ENCODE assay signal across 8 mouse cellular contexts in genomic region chr8:121651874-121652361, GRCm38 (mm10). TPM values are rescaled to one million over a fixed set of nuclear protein-coding genes. Genes with fewer than 3 reads are reported as not detected.
DNase-seq lines count a peak whose midpoint lies in the region; ATAC-seq lines count a peak whose summit lies in the region.

No protein-coding gene starts in this region.

- intact Hi-C loops in heart, postnatal 10 days (cut with DNase I), result loop anchor here (2.0 to 10.0 kb wide), 2 partner anchors 27 to 47 kb away; no protein-coding TSS in a partner anchor

- H3K9me3 ChIP-seq in embryonic facial prominence, embryonic 13.5 days, result no peaks in the 10 kb centered on the region
- no peaks in the 10 kb centered on the region for H3K9me3 ChIP-seq in limb, embryonic 13.5 days
- H3K9me3 ChIP-seq in neural tube, embryonic 12.5 days, result no peaks in the 10 kb centered on the region

- WGBS in embryonic facial prominence, embryonic 13.5 days, result under 1% methylated on average over 41 of the region's 56 CpGs
- WGBS in limb, embryonic 13.5 days, result 0% methylated on average over 47 of the region's 56 CpGs
- WGBS in neural tube, embryonic 12.5 days, result under 1% methylated on average over 56 of the region's 56 CpGs

- H3K27me3 ChIP-seq in embryonic facial prominence, embryonic 13.5 days, result no peaks in the 10 kb centered on the region
- no peaks in the 10 kb centered on the region for H3K27me3 ChIP-seq in limb, embryonic 13.5 days
- no peaks in the 10 kb centered on the region for H3K27me3 ChIP-seq in neural tube, embryonic 12.5 days (replicated peaks)

- peak overlapping the region; percentile 63 for H3K4me3 ChIP-seq in embryonic facial prominence, embryonic 13.5 days
- H3K4me3 ChIP-seq in limb, embryonic 13.5 days, result peak overlapping the region; percentile 75
- peak overlapping the region; percentile 88 for H3K4me3 ChIP-seq in neural tube, embryonic 12.5 days

- H3K4me2 ChIP-seq in embryonic facial prominence, embryonic 13.5 days, result peak overlapping the region; percentile 96
- peak overlapping the region; percentile 98 for H3K4me2 ChIP-seq in limb, embryonic 13.5 days (replicated peaks)
- peak overlapping the region; percentile 99 for H3K4me2 ChIP-seq in neural tube, embryonic 12.5 days (replicated peaks)

- ATAC-seq in embryonic facial prominence, embryonic 13.5 days (ENCODE audit: insufficient number of reproducible peaks, insufficient read depth, low FRiP score, low TSS enrichment, low read depth), result no peak
- ATAC-seq in limb, embryonic 13.5 days (ENCODE audit: low FRiP score, low read depth), result no peak
- no peak for ATAC-seq in neural tube, embryonic 12.5 days (ENCODE audit: low FRiP score, low read depth)

- peak overlapping the region; percentile 78 for H3K9ac ChIP-seq in embryonic facial prominence, embryonic 13.5 days
- H3K9ac ChIP-seq in limb, embryonic 13.5 days, result peak overlapping the region; percentile 82
- peak overlapping the region; percentile 88 for H3K9ac ChIP-seq in neural tube, embryonic 12.5 days

- 0 out of 2 replicates have a peak, but pooled peaks cover 5% of the 10 kb centered on the region for H3K36me3 ChIP-seq in embryonic facial prominence, embryonic 13.5 days
- peaks cover 16% of the 10 kb centered on the region; the same call in 1 of the 2 replicates for H3K36me3 ChIP-seq in limb, embryonic 13.5 days
- H3K36me3 ChIP-seq in neural tube, embryonic 12.5 days, result no peaks in the 10 kb centered on the region

- H3K4me1 ChIP-seq in embryonic facial prominence, embryonic 13.5 days, result peaks cover 61% of the 10 kb centered on the region
- peaks cover 50% of the 10 kb centered on the region for H3K4me1 ChIP-seq in limb, embryonic 13.5 days
- H3K4me1 ChIP-seq in neural tube, embryonic 12.5 days, result peaks cover 56% of the 10 kb centered on the region

- H3K27ac ChIP-seq in embryonic facial prominence, embryonic 13.5 days, result peak overlapping the region; percentile 24
- H3K27ac ChIP-seq in limb, embryonic 13.5 days, result peak overlapping the region; percentile 39; the same call in 1 of the 2 replicates
- 0 out of 2 replicates have a peak overlapping the region, but pooled peaks have one; percentile 15 for H3K27ac ChIP-seq in neural tube, embryonic 12.5 days

- DNase-seq in kidney, adult 18-20 months, result peak; percentile 68
- no peak for DNase-seq in kidney, adult 8-10 months
- peak; percentile 68 for DNase-seq in adrenal gland, postnatal 10 days
- DNase-seq in heart, postnatal 10 days, result peak; percentile 68 to 71
- DNase-seq in c-Kit-positive CD71-positive TER-119-positive erythroid progenitor cells, embryonic 14.5 days (ENCODE audit: low spot score), result no peak

RNA-seq across cellular contexts. Expression of gene Zcchc14, which starts 0.8 kb away (rescaled TPM):
- 10 to 100 TPM; 38.0 to 47.6 TPM for total RNA-seq in adrenal gland, postnatal 10 days (2021)
- polyA plus RNA-seq in embryonic facial prominence, embryonic 13.5 days (2015; fragmentation: Nextera tagmentation; extraction: Ambion mirVana), result 19.4 and 19.9 TPM in 2 replicates
- total RNA-seq in heart, postnatal 10 days (2021), result 10 to 100 TPM; 40.5 to 43.3 TPM
- polyA plus RNA-seq in limb, embryonic 13.5 days (2015; fragmentation: Nextera tagmentation; extraction: Ambion mirVana), result 18.4 and 20.1 TPM in 2 replicates
- 23.1 and 23.9 TPM in 2 replicates for polyA plus RNA-seq in neural tube, embryonic 12.5 days (2016; fragmentation: Nextera tagmentation; extraction: Ambion mirVana)

Comparison
In these comparisons a context has a peak if more than half of its experiments do, and no peak if none do; other contexts are left out.
1. DNase-seq: peak in kidney, adult 18-20 months (single experiment), adrenal gland, postnatal 10 days (single experiment) and heart, postnatal 10 days (2 of 2); none in kidney, adult 8-10 months (0 of 2) and c-Kit-positive CD71-positive TER-119-positive erythroid progenitor cells, embryonic 14.5 days (single experiment).
2. Peak in every context shown above with its lines, with median percentiles within 50 percentile points of each other: H3K27ac ChIP-seq, H3K4me2 ChIP-seq, H3K4me3 ChIP-seq and H3K9ac ChIP-seq.